Mouse (Mus musculus): ENCODE measurements around the gene Btg1.

DNA sequence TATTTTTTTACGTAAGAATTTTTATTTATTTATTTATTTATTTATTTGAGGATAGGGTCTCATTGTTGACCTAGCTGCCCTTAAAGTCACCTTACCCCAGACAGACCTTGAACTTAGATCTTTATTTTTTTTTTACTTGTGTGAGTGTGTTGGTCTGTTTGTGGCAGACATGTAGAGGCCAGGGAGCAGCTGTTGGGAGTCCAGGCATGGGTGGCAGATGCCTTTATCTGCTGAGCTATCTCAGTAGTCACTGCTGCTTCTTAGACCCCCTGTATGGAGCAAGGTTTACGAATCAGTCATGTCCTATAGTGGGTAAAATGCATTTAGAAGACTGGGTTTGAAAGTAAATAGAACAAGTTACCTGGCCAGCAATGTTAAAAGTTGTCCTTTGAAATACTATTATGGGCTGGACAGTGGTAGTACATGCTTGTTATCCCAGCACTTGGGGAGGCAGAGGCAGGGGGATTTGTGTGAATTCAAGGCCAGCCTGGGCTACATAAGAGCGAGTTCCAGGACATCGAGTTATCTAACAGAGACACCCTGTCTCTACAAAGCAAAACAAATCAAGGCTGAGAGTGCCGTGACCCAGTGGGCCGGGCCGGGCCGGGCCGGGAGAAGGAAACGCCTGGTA is 9.4 kb downstream of the Btg1 start:
- TF ChIP-seq POLR2A (IDR thresholded peaks at IDR 0.05; ENCODE audit: borderline replicate concordance, extremely low read depth, insufficient read depth, insufficient read length, poor library complexity, severe bottlenecking) (no peak), CTCF (IDR thresholded peaks at IDR 0.05; ENCODE audit: borderline replicate concordance, extremely low read depth, insufficient read depth, insufficient read length) (no peak)

All from brain, embryonic 14.5 days (tissue).